Mouse (Mus musculus) urinary bladder, postnatal 14 days (tissue): Measurements from ENCODE around the gene Galntl6.

ENCODE experiments used
- DNase-seq: peaks from one replicate; pipeline ENCODE4 v3.0.0; 2021; ENCODE audit warnings: low spot score

Gene Galntl6

DNA sequence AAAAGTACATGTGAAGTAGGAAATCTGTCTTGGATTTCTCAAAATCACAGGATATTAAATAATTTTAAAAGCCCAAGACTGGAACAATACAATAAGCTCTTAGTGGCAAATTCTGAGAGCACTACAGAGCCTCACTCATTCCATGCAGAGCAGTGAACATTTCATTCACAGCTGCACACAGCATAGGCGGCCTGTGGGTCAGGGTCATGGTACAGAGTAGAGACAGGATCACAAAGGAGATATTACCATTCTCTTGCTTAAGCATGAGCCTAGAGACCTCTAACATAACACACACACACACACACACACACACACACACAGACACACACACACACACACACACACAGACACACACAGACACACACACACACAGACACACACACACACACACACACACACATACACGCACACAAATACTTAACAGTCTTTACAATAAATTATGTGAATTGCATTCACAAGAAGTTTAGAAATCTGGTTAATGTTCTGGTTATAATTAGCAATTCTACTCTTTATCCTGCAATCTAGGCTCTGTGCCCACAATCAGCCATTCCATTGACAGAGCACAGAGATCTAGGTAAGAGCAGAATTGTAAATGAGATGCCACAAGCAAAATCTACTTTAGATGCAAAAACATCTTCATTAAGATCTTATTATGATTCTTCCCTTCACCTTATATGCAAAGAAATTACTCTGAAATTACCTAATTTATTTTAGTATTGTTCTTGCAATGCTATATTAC lies 653.7 kb downstream of the Galntl6 start:
- no peak for DNase-seq

DNA sequence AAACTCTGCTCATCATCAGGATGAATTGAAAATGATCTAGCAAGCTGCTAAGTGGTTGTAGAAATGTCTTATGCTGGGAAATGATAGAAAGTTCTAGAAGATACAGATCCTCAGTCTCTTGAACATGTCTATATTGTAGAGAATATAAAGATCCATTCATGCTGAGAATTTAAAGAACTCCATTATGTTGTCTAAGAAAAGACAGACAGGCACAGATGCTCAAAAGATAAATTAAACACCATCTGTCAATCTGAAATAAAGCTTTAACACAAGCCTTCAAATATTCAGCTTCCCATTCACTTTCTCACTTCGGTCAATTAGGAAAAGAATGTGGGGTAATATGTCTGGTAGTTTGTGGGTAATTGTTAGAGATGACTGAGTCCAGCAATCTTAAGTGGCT lies 658.8 kb downstream of the Galntl6 start:
- no peak for DNase-seq

DNA sequence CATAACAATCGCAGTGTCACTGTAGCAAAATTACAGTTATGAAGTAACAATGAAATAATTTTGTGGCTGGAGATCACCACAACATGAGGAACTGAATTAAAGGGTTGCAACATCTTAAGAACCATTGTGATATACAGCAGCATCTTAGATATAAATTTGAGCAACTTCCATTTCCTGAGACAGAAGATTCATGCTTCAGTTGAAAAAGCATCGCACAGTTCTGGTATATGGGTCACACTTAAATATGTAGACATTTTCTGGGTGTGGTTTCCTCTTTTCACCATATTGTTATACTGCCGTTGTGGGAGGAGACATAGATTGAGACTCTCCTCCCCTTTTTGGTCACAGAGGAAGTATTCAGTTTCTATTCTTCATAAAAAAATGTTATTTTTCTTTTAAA lies 667.6 kb downstream of the Galntl6 start:
- no peak for DNase-seq

DNA sequence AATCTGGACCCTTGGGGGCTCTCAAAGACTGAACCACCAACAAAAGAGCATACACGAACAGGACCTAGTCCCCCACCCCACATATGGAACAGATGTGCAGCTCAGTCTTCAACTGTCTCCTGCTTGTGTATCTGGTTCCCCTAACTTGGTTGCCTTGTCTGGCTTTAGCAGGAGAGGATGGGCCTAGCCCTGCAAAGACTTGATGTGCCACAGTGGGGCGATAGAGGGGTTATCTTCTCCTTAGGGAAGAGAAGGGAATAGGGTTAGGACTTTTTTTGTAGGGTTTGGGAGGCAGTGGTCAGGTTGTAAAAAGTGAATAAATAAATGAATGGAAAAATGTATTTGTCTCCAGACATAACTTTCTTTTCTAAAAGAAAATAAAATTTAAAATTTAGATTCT lies 678.2 kb downstream of the Galntl6 start:
- no peak for DNase-seq

DNA sequence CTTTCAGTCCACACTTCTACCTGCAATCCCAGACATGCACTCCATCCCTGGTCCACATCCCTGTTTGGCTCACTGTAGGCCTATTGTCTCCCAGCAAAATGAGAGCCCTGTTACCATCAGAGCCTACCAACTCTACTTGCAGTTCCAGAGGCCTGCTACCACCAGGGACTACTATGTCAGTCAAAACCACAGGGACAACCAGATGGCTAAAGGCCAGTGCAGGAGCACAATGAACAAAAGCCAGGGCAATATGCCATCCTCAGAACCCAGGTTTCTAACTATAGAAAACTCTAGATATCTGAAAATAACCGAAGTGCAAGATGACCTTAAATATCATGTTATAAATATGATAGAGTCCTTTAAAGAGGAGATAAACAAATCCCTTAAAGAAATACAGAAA lies 683.7 kb downstream of the Galntl6 start:
- DNase-seq, result no peak

DNA sequence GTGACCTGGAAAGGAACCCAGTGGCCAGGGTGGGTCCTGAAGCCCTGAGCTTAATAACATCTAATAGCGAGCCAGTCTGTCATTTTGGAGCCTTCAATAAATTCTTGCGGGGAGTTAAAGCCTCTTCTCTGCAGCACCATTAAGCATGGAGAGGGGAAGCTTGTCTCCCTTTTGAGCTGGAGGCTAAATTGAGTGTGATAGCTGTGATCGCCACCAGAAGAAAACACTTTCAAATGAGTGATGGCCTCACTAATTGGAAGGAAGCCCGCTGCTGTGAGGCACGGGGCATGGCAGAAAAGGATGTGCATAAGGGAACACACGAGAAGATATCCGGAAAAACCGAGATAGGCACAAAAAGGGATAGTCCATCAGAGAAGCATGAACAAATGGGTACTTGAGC lies 694.6 kb downstream of the Galntl6 start:
- no peak for DNase-seq

DNA sequence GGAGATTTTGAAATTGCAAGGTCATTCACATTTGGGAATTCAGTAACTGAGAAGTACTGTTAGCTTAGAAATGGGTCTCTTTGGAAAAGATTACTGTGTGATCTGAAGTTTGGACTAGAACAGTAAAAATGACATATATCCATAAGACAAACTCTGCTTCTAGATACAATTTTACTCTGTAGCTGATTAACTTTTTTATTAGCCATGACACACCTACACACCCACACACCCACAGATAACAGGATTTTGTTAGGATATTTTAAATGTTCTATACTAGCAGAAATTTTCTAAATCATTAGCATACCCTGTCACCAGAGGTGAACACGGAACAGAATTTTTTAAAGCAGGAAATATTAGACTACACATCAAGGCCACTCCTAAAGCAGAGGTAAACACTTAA lies 722.7 kb downstream of the Galntl6 start:
- DNase-seq, result no peak

DNA sequence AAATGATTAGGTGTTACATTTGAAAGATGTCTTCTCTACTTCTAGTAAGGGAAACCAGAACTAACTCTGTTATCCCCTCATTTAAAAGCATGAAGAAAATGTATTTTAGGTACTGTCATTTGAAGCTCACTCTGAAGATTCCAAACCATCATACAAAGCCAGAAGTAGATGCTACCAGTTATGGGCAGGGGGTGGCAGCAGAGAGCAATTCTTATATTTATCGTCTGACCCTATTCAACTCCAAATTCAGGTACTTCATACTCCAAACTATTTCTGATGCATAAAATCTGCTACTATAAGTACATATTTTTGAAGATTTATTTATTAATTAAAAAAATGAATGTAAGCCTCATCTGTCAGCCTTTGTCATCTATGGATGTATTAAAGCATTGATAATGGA lies 765.5 kb downstream of the Galntl6 start:
- DNase-seq, result no peak

DNA sequence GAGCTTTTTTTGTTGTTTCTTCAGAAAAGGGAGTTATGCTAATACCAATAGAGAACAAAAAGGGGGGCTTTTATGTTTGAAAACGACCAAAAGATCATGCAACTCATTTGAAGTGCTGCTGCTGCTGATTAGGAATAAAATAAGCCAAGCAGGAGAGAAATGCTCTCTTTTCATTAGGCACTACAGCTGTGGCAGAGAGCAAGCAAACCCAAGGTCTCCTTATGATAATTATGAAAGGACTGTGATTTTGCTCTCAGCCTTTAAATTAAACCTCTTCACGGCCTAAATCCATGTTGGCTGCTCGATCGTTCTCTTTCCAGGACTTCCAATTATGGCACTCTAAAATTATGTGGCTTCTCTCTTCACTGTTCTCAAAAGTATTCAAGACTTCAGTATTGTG lies 825.7 kb downstream of the Galntl6 start:
- no peak for DNase-seq

DNA sequence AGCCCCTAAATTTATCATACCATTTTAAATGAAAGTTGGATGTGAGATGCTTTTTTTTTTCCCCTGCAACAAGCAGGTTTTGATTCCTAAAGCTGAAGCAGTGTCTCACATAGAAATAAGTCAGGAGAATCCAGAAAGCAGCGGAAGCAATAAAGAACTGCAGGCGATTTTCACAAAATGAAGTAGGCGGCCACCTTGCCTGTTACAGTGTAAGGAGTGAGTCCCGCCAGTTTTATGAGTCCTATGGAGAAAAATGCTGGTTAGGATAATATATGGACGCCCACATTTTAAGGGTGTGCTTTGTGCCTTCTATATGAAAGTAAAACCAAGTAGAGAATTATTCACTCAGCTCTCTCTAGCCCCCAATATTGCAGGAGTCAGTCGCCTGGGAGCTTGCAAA lies 827.5 kb downstream of the Galntl6 start:
- DNase-seq, result no peak

DNA sequence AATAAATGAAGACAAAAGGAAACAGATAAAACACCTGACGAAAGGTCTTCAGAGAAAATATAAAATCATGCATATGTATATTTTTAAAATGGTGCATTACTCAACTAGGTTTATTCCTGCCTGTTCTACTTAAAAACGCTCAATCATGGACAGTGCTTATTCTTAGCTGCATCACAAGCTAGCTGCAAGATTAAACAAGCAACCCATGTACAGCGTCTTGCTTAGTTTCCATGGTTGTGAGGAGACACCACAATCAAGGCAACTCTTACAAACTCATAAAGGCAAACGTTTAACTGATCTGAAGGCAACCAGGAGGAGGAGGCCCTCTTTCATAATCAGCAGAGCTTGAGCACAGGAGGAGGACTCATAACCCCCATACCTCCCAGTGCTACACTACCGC lies 830.7 kb downstream of the Galntl6 start:
- no peak for DNase-seq

DNA sequence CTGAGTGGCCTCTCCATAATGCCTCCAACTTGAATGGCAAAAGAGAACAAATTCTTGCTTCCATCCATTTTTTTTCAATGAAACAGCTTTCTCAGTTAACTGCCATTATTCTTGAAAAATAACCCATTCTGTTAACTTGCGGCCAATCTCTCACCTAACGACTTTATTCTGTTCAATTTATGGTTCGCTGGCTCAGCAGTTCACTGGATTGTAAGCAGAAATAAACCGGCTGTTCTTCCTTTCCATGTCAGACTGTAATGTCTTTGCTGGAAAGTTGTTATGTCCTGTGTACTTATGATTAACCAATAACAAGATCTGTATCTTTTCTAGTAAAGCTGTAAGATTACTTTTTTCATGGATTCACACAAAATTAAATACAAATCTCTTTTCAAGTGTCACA lies 837.8 kb downstream of the Galntl6 start:
- no peak for DNase-seq

DNA sequence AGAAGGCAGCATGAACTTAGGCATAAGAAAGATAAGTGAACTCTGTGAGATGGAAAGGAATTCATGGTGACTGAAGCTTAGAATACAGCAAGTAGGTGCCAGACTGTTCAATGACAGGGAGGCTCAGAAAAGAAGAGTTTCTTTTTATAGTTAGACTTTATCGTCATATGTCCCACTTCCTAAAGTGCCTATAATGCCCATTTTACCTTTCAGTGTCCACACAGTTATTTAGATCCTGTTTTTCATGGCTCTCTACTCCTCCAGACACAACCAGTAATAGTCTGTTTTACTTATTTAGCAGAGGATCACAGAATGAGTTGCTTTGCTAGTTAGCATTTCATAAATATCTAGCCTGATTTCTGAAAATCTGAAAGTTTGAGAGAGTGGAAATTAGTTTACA lies 838.7 kb downstream of the Galntl6 start:
- no peak for DNase-seq

DNA sequence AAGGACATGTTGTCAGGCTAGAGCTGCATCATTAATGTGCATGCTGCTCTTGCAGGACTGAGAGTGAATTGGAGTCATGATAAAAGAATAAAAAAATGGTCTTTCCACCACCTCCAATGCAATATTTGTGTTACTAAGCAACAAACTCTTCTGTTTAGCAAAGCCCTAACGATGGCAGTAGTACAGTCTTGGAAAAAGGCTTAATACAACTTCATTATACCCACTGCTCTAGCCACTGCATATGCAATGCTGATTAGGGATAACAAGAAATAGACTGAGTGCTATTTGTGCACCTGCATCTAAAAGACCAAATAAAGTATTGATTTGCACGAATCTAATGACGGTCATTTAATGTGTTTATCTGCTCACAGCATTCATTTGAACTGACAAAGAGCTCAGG lies 880.2 kb downstream of the Galntl6 start:
- no peak for DNase-seq

DNA sequence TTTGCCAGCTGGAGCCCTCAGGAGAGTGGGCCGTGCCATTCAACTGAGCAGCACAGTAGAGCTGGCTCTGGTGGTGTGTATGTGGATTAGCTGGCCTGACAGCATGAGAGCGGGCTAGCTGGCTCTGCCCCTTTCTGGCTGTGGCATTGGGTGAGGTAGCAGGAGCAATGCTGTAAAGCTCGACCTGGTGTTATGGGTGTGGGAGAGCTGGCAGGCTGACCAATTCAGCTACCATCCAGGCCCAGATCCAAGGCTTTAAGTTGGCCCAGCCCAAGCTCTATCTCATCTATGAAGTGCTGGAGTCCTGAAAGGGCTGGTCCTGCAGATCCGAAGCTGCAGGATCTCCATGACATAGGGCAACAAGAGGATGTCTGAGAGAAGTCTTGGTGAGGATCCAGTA lies 886.9 kb downstream of the Galntl6 start:
- DNase-seq, result no peak

DNA sequence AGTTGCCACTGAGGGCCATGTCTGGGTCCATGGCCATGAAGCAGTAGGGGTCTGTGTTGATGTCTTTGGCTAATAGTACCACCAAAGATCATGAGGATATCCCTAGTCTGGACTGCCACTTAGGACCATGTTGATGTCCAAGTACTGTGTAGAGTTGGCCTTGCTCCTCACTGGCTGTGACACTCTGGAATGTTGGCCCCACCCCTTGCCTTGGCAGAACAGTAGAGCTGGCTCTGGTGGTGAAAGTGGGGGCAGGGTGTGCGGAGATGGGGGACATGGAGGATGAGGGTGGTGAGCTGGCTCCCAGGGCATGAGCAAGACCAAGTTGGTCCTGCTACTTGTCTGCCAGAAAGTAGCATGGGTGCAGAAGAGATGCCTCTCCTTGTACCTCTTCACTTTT lies 887.3 kb downstream of the Galntl6 start:
- no peak for DNase-seq

DNA sequence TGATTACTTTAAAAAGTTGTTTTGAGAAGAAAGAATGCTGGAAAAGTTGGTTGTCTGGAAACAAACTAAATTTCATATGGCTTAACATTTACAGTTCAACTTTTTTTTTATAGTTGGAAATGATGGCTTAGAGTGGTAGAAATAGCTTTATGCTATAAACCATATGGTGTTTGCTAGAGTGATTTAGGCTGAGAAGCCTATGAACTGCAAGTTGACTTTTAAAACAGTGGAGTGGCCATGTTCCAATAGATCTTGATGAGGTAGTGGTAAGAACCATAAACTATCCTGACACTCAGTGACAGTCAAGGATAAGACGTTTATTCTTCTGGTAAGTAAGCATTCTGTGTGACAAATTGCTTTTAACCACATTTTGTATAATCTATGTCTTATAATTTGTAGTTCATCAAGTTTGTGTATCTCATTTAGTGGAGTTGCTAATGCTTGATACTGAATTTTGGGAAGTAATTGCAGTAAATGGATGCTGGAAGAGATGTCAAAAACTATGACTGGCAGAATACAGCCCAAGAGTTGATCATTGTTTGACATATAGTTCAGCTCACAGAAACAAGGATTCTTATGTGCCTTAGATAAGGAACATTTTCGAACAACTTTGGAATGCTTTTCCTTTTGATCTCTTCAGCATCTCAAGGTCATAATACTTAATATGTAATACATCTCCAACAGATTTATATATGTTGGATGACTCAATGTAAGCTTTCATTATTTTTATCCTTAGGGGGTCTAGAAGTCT lies 888.8 kb downstream of the Galntl6 start:
- no peak for DNase-seq

DNA sequence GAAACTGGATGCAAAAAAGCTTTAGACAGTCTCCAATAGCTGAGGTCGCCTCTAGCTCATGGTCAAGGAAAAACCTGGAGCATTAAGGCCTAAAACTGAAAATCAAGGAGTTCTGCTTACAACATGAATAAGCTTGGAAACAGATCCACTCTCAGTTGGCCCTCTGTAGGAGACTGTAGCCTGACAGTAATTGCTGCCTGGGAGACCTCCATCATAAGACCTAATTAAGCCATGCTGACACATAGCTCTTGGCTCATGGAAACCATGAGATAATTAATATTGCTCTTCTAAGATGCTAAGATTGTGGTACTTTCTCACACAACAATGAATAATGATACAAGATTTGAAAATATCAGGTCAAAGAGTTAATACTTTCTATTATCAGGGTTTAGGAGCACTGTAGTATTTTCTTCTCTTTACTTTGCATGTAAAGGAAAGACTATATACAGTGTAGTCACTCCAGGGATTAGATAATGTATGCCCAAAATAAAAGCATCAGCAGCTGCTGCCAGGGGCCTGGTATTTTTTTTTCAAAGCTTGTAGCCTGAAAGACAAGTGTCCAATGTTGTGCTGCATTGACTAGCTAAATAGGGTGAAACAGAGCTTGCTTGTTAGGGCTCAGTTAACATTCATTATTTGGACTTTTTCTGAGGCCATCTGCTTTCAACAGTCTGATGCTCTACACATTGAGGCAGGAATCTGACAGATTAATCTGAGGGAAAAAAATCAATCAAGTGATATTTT lies 922.8 kb downstream of the Galntl6 start:
- DNase-seq, result no peak

DNA sequence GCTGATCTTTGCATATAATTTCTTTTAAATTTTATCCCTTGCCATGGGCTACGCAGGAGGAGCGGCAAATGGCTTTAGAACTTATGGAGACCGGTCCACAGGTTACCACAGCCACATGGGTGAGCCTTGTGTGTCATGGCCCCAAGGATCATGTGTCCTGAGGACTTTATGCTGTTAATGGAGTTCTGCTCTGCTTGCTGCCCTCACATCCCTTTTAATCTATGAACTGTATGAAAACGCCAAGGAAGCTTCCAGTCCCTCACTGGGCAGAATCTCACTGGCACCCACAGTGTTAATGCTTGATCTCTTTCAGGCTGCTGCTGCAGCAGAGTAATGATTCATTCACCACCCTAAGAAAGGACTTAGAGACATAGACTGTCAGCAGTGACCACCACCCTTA lies 935.1 kb downstream of the Galntl6 start:
- no peak for DNase-seq

DNA sequence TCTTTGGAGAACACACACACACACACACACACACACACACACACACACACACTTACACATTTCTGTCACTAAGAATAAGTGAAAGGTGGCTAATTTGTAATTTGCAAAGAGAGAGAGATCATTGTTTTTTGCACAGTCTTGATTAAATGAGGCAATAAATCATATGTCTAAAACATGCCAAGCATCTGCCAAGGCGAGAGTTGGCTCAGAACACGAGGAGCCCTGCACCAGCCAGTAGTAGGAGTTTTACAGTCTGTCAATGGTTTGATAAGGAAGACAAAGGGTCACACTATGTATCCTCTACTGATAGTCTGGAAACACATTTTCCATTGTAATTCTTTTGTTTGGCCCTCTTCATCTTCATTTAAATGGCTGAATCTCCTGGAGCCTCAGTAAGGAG lies 938.3 kb downstream of the Galntl6 start:
- DNase-seq, result no peak

DNA sequence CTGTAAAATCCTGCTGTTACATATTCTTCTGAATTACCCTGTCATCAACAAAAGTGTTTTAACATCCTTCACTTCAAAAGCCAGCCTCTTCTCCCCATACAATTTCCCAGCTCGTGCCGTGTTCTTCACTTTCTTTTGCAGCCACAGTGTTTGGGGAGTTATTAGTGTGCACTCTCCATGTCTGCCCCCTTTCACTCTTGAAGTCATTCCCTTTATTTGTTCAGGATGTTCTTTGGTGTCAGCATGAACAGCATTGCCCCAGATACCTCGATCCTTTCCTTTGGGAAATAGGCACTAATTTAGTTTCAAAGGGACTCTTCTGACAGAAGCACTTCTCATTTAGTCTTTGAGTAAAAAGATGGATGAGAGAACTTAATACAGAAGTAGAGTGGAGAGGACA lies 939.6 kb downstream of the Galntl6 start:
- DNase-seq, result no peak

DNA sequence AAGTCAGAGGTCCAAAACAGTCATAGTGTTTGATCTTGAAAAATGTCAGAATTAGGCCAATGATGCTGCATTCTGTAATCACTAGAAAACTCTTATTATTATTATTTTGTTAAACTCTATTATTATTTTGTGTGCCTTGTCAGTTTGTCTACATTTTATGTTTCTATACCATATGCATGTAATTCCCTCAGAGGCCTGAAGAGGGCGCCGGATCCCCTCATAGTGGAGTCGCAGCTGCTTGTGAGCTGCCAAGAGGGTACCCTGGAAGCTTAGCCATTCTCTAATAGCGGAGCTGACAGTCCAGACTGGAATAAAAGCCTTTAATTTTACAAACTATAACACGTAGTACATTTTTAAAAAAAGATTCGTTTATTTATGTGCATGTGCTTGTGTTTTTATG lies 945.8 kb downstream of the Galntl6 start:
- no peak for DNase-seq

DNA sequence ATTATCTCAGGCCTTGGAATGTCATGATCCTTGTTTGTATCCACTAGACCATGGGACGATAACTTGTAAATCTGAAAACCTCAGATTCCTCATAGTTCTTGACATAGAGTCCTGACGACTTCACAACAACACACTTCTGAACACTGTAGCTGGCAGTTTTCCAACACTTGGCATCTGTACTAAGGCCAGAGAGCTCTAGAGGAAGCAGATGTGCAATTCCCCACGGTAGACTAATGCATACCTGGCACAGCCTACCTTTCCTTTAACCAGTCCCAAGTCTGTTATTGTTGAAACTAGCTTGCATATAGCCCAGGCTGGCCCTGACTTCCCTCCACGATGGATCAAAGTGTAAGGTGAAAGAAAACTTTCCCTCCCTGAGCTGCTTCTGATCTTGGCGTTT lies 946.9 kb downstream of the Galntl6 start:
- DNase-seq, result no peak
